Mouse (Mus musculus) heart, embryonic 12.5 days (tissue): Measurements from ENCODE around the gene Stxbp1. TPM values are rescaled to one million over a fixed set of nuclear protein-coding genes. Genes with fewer than 3 reads are reported as not detected.
A peak's percentile ranks its signal among the peaks of the same experiment; 100 is the strongest.

Experiments
- ATAC-seq: fragments of 200-750 bp; cut with Nextera tagmentation; 2 replicates; pipeline ENCODE4 v1.8.0; 2017; ENCODE audit warnings: moderate TSS enrichment, moderate library complexity; ENCODE audit not compliant: insufficient number of reproducible peaks, low FRiP score
- H3K27ac ChIP-seq: fragments of 300-500 bp; sonication (generic); 2 replicates; pipeline ENCODE4 v1.5.1; 2016; ENCODE audit warnings: mild to moderate bottlenecking, moderate library complexity; ENCODE audit not compliant: poor library complexity, severe bottlenecking
- H3K27me3 ChIP-seq: fragments of 300-500 bp; sonication (generic); replicated peaks from 2 replicates; pipeline ENCODE4 v1.6.1; 2016; ENCODE audit warnings: mild to moderate bottlenecking, moderate library complexity
- H3K36me3 ChIP-seq: fragments of 300-500 bp; sonication (generic); 2 replicates; pipeline ENCODE4 v1.6.1; 2016; ENCODE audit warnings: mild to moderate bottlenecking, moderate library complexity
- H3K4me1 ChIP-seq: fragments of 300-500 bp; sonication (generic); replicated peaks from 2 replicates; pipeline ENCODE4 v1.6.1; 2016; ENCODE audit warnings: mild to moderate bottlenecking
- H3K4me2 ChIP-seq: fragments of 300-500 bp; sonication (generic); 2 replicates; pipeline ENCODE4 v1.6.1; 2016; ENCODE audit warnings: mild to moderate bottlenecking, moderate library complexity
- H3K4me3 ChIP-seq: fragments of 300-500 bp; sonication (generic); 2 replicates; pipeline ENCODE4 v1.5.1; 2016; ENCODE audit warnings: mild to moderate bottlenecking
- H3K9ac ChIP-seq: fragments of 300-500 bp; sonication (generic); 2 replicates; pipeline ENCODE4 v1.6.1; 2016; ENCODE audit warnings: mild to moderate bottlenecking, moderate library complexity
- H3K9me3 ChIP-seq: fragments of 300-500 bp; sonication (generic); replicated peaks from 2 replicates; pipeline ENCODE4 v1.6.1; 2016; ENCODE audit warnings: mild to moderate bottlenecking, moderate library complexity
- WGBS: fragments of 180-500 bp; shearing (Covaris S2); methylation state at CpG from one replicate; pipeline ENCODE4 v1.1.7; 2016; 5-methylcytosine and 5-hydroxymethylcytosine counted together
- polyA plus RNA-seq: library from polyadenylated mRNA; unstranded; fragments of >200 nt; fragmentation: Nextera tagmentation; extraction: Ambion mirVana; gene quantifications from 2 replicates; pipeline ENCODE4 v1.2.1, GENCODE M21; 2016

Stxbp1 gene
- polyA plus RNA-seq, 1 experiment from 2014 or later, result 31.1 TPM

GRCm38 (mm10) chr2:32821041-32821802 is 25.8 kb downstream of the Stxbp1 start:
- no peak overlapping the region for H3K9ac ChIP-seq
- H3K9me3 ChIP-seq, result no peaks in the 10 kb centered on the region
- H3K4me2 ChIP-seq, result no peak overlapping the region
- peaks cover 19% of the 10 kb centered on the region for H3K36me3 ChIP-seq
- no peaks in the 10 kb centered on the region for H3K27me3 ChIP-seq
- ATAC-seq, result no peak
- 61% methylated on average over 11 of the region's 11 CpGs for WGBS
- no peak overlapping the region for H3K27ac ChIP-seq
- H3K4me1 ChIP-seq, result peaks cover 32% of the 10 kb centered on the region
- no peak overlapping the region for H3K4me3 ChIP-seq

- Histone ChIP-seq H3K36me3 (peaks cover 43% of the 10 kb centered on the region), H3K27ac (no peak overlapping the region), H3K4me1 (peaks cover 15% of the 10 kb centered on the region), H3K4me3 (no peak overlapping the region), H3K9ac (no peak overlapping the region), H3K9me3 (no peaks in the 10 kb centered on the region), H3K27me3 (no peaks in the 10 kb centered on the region), H3K4me2 (no peak overlapping the region)
- 90% methylated on average over 5 of the region's 5 CpGs for WGBS
- no peak for ATAC-seq
Measured at GRCm38 (mm10) chr2:32818208-32818607, 28.8 kb downstream of the Stxbp1 start.

GRCm38 (mm10) chr2:32817589-32817988 is 29.5 kb downstream of the Stxbp1 start:
- Histone ChIP-seq H3K36me3 (peaks cover 49% of the 10 kb centered on the region), H3K4me1 (peaks cover 9% of the 10 kb centered on the region), H3K4me3 (no peak overlapping the region), H3K4me2 (no peak overlapping the region), H3K9me3 (no peaks in the 10 kb centered on the region), H3K27ac (no peak overlapping the region), H3K9ac (no peak overlapping the region), H3K27me3 (no peaks in the 10 kb centered on the region)
- 65% methylated on average over 7 of the region's 7 CpGs for WGBS
- no peak for ATAC-seq

- H3K4me3 ChIP-seq, result no peak overlapping the region
- H3K4me2 ChIP-seq, result no peak overlapping the region
- WGBS, result 65% methylated on average over 17 of the region's 17 CpGs
- H3K36me3 ChIP-seq, result peaks cover 51% of the 10 kb centered on the region
- no peak overlapping the region for H3K27ac ChIP-seq
- no peaks in the 10 kb centered on the region for H3K27me3 ChIP-seq
- H3K4me1 ChIP-seq, result peaks cover 7% of the 10 kb centered on the region
- ATAC-seq, result no peak
- H3K9me3 ChIP-seq, result no peaks in the 10 kb centered on the region
- H3K9ac ChIP-seq, result no peak overlapping the region
Measured at GRCm38 (mm10) chr2:32816946-32817581, 30.0 kb downstream of the Stxbp1 start.

- WGBS, result 92% methylated on average over 2 of the region's 2 CpGs
- peaks cover 7% of the 10 kb centered on the region for H3K4me1 ChIP-seq
- H3K4me2 ChIP-seq, result no peak overlapping the region
- ATAC-seq, result no peak
- no peaks in the 10 kb centered on the region for H3K27me3 ChIP-seq
- H3K27ac ChIP-seq, result no peak overlapping the region
- no peak overlapping the region for H3K9ac ChIP-seq
- H3K4me3 ChIP-seq, result no peak overlapping the region
- no peaks in the 10 kb centered on the region for H3K9me3 ChIP-seq
- peaks cover 54% of the 10 kb centered on the region for H3K36me3 ChIP-seq
Measured at GRCm38 (mm10) chr2:32816497-32816896, 30.5 kb downstream of the Stxbp1 start.

GRCm38 (mm10) chr2:32811959-32812358 is 35.1 kb downstream of the Stxbp1 start:
- Histone ChIP-seq H3K9ac (no peak overlapping the region), H3K4me2 (no peak overlapping the region), H3K27me3 (no peaks in the 10 kb centered on the region), H3K27ac (no peak overlapping the region), H3K36me3 (peaks cover 73% of the 10 kb centered on the region), H3K9me3 (no peaks in the 10 kb centered on the region), H3K4me3 (no peak overlapping the region), H3K4me1 (0 out of 2 replicates have a peak, but pooled peaks cover 2% of the 10 kb centered on the region)
- no peak for ATAC-seq
- 83% methylated on average over 8 of the region's 8 CpGs for WGBS

- WGBS, result 86% methylated on average over 14 of the region's 14 CpGs
- no peak for ATAC-seq
- Histone ChIP-seq H3K9ac (no peak overlapping the region), H3K4me1 (no peaks in the 10 kb centered on the region), H3K4me2 (no peak overlapping the region), H3K27ac (no peak overlapping the region), H3K27me3 (no peaks in the 10 kb centered on the region), H3K9me3 (no peaks in the 10 kb centered on the region), H3K36me3 (peaks cover 79% of the 10 kb centered on the region), H3K4me3 (no peak overlapping the region)
Measured at GRCm38 (mm10) chr2:32808816-32809566, 38.1 kb downstream of the Stxbp1 start.

GRCm38 (mm10) chr2:32798251-32798962 is 48.6 kb downstream of the Stxbp1 start:
- 0 out of 2 replicates have a peak, but pooled peaks have one; percentile 19 for ATAC-seq
- no peaks in the 10 kb centered on the region for H3K9me3 ChIP-seq
- H3K27me3 ChIP-seq, result no peaks in the 10 kb centered on the region
- peaks cover 22% of the 10 kb centered on the region for H3K4me1 ChIP-seq
- H3K4me3 ChIP-seq, result no peak overlapping the region
- 33% methylated on average over 10 of the region's 10 CpGs for WGBS
- H3K36me3 ChIP-seq, result peaks cover 90% of the 10 kb centered on the region
- 0 out of 2 replicates have a peak overlapping the region, but pooled peaks have one; percentile 15 for H3K9ac ChIP-seq
- peak overlapping the region; percentile 63 for H3K27ac ChIP-seq
- H3K4me2 ChIP-seq, result no peak overlapping the region

- no peak overlapping the region for H3K4me2 ChIP-seq
- H3K27me3 ChIP-seq, result no peaks in the 10 kb centered on the region
- H3K36me3 ChIP-seq, result peaks cover 70% of the 10 kb centered on the region
- H3K4me3 ChIP-seq, result no peak overlapping the region
- no peak for ATAC-seq
- H3K27ac ChIP-seq, result no peak overlapping the region
- H3K9ac ChIP-seq, result no peak overlapping the region
- H3K9me3 ChIP-seq, result no peaks in the 10 kb centered on the region
- WGBS, result 84% methylated on average over 13 of the region's 13 CpGs
- peaks cover 25% of the 10 kb centered on the region for H3K4me1 ChIP-seq
Measured at GRCm38 (mm10) chr2:32795748-32796418, 51.2 kb downstream of the Stxbp1 start.

- Histone ChIP-seq H3K4me2 (no peak overlapping the region), H3K27ac (no peak overlapping the region), H3K9ac (no peak overlapping the region), H3K4me3 (no peak overlapping the region), H3K36me3 (peaks cover 32% of the 10 kb centered on the region), H3K27me3 (no peaks in the 10 kb centered on the region), H3K9me3 (no peaks in the 10 kb centered on the region), H3K4me1 (peaks cover 3% of the 10 kb centered on the region)
- WGBS, result 66% methylated on average over 6 of the region's 6 CpGs
- ATAC-seq, result no peak
Measured at GRCm38 (mm10) chr2:32791297-32791696, 55.7 kb downstream of the Stxbp1 start.
